Mouse (Mus musculus): ENCODE data around the gene Prr19.

Prr19 gene

DNA sequence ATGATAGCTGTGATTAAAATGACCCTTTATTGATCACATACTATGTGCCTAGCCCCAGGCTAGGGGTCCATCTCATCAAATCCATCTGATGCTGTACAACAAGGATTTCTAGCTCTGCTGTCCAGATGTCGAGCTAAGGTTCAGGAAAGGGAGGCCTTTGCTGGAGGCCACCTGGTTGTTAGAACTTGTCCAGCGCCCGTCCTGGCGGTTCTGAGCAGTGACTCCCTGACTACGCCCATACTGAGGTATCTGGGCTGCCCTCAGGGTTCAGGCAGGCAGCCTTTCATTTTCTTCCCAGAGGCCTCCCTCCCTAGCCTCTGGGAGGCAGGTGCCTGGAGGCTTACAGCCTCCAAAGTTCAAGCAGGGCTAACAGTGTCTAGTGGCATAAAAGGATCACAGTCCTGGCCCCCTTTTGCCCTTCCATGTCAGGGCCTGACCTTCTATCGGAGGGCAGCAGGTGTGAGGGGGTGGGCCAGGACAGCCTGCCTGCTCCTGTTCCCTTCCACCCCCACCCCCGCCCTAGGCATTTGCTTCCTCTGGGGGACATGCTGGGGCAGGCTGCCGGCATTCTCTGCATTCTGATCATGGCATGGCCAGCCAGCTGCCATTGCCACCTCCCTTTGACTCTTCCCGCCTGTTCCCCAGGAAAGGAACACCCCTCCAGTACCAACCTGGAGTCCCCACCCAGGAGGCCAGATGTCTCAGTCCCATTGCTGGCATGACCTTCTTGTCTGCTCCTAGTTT, 25.5 kb upstream of the Prr19 start:
- DNase-seq (ENCODE audit: low spot score in 2 of 2), result no peak

DNA sequence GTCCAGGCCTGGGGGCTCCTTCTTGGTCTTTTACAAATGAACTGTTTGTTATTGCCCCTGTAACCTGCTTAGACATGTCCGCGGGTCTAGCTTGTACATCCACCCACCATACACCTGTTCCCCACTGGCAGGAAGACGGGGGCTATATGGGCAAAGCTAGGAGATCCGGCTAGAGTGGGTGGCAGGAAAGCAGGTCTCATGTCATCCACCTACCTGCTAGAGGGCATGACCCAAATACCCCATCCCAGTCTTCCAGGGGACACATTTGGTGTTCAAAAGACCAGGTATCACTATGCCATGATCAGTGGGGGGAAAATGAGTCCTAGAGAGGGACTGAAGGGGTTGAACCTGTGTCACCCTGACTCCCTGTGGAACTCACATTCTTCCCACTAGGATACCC, 23.8 kb upstream of the Prr19 start:
- no peak for DNase-seq (ENCODE audit: low spot score in 2 of 2)

DNA sequence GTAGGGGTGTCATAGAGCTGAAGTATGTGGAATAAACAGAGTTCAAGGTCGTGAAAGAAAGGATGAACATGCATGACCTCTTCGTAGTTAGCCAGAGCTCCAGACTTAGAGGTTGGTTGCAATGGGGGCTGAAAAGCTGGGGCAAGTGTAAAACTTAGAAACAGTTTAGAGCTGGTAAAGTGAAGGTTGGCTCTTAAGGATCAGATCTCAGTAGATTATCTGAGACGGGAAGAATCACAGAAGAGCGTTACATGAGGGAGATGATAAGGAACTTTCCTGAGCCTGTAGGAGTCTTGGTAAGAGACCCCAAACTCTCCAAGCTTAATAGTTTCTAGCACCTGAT, 23.2 kb upstream of the Prr19 start:
- no peak for DNase-seq (ENCODE audit: low spot score in 2 of 2)

DNA sequence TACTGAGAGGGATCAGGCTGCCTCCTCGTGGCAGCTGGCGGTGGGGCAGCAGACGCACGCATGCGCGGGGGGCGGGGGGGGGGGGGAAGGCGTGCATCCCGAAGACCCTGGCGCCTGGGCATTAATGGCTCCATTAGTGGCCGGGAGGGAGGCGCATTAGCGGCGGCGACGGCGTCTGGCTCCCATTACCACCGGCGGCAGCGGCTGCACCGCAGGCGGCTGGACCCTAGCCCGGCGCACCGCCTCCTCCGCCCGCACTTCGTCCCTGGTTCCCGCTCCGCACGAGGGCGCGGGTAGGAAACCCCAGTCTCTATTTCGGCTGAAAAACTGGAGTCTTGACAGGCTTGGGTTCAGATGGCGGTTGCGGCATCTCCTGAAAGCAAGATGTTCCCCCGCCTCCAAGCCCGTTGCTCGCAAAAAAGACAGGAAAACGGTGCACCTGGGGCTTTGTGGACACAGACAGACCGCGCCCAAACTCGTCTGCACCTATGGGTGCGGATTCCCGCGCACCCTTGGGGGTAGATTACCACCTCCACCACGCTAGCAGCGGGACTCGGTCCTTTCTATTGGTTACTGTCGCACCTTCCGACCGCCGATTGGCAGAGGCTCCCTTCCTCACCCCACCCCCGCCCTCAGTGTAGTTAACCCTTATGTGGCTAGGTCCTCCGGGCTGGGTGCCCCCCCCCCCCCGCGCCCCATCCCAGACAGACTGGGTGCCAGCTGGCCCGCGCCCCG, 22.7 kb upstream of the Prr19 start:
- DNase-seq (ENCODE audit: low spot score in 2 of 2), result peak; percentile 85 to 88

DNA sequence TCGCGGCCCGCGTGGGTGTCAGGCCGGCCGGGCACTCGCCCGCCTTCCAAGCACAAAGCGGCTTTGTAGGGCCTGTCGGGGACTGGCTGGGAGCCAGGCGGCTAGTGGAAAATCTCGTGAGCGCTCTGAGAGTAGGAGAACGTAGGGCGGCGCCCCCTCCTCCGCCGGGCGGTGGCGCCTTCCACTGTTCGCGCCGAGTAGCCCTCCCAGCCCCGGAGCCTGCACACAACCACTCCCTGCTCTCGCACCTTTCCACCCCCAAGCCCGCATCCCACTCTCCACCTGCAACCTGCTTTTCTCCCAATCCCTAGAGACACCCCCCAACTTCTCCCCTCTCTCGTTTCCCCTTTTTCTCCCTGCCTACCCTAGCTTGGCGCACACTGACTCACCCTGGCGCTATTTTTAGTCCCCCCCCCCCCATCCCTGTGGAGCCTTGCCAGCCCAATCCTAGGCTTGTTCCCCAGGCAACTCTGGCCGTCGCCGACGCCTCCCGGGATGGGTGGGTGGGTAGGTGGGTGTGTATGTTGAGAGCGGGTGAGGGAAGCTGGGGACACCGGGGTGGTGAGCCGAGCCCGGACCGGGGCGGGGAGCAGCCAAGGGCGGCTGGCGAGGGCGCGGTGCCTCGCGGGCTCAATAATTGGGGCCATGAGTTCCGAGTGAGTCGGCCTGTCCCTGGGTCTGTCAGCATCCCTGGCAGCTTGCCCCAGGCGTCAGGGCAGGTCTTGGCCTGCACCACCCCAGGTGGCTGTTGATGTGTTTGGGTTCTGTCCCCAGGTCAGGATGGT, 21.9 kb upstream of the Prr19 start:
- DNase-seq (ENCODE audit: low spot score in 2 of 2), result peak; percentile 86 to 94

DNA sequence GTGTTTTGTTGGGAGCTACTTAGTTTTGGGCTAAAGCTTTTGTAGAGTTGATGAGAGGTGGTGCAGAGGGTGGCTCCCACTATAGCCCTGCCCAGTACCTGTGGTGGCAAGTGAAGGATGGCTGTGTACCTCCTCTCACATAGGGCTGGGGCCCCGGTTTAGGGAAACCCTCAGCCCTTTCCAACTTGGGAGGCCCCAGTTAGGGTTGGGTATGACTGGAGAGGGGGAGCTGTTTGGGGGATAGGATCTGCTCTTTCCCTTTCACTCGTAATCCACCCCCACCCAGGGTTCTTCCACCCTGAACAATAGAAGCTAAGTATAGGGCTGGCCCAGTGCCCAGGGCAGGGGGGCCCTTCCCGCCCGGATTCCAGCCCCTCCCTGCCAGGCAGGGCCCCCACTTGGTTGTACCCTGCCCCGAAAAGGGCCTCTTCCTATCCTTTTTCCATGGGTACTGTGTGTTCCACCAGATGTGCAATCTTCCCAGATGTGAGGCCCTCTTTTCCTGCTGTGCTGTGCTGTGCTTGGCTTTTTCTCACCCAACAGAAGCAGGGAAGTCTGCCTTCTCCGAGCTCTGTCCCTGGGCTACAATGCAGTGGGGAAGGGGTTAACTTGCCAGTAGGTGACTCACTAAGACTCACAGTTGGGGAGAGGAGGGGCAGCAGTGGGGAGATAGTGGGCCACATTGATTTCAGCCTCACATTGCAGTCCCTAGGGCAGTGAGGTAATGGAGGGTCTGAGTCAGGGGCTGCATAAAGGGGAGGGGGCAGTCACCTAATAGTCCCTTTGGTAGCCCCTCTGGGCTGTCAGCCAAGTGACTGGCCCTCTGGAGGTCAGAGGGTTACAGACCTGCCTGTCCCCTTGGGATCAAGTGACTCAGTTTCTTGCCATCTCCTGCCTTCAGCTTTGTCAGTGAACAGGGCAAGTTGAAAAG, 21.1 kb upstream of the Prr19 start:
- peak in 1 of 2 experiments; percentile 59 for DNase-seq (ENCODE audit: low spot score in 2 of 2)

DNA sequence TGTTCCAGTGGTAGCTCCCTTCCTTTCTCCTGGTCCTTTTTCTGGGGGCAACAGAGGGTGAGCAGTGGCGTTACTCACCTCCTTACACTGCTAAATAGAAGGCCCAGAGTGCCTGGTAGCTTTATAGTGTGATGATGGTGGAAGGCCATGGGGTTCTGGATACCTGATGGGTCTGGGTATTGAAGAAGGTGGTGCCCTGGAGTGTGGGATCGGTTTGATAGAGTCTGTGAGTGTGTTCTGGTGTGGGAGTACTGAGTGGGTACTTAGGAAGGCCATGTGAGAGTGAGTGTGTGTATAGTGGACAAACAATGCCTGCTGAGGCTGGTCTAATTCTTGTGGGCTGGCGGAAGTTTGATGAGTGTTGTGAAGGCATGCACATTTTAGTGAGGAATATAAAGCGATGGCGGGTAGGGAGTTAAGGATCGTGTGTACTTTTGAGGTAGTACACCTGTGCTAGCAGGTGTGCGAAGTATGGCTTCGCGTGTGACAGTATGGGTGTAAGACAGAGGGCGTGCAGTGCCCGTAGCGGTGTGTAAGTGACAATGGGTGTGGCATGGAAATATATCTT, 20.0 kb upstream of the Prr19 start:
- no peak for DNase-seq (ENCODE audit: low spot score in 2 of 2)

DNA sequence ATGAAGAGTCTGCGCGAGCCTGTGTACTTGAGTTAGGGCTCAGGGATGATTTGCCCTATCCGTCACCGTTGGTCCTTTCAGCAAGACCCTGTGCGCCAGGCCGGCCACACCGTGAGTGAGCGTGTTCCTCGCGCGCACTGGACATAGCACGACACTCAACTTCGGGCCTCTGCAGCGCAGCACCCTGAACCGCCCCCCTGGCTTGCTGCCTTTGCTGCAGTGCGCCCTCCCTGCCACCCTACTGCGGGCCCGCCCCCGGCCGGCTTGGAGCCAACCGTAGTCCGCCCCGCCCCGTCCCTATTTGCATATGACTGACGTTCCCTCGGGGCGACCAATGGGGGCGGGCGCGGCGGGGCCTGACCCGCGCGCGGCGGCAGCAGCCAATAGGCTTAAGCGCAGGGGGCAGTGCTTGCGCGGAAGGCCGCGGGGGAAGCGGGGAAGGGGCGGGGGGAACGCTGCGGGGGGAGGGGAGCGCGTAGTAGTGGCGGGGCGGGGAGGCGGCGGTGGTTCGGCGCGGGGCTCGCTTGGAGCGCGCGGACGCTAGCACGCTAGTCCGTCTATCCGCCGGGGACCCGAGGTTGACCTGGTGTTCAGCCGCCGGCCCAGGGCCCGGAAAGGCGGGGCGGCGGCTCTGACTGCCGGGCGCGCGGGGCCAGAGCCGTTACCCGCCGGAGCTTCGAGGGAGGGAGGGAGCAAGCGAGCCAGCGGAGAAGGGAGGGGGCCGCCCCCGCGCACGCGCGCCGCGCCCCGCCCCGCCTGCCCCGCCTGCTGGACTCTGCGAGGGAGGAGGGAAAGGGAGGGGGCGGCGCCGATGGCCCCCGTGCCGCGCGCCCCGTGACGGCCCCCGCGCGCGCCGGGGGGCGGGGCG, 19.2 kb upstream of the Prr19 start:
- DNase-seq (ENCODE audit: low spot score in 2 of 2), result peak; percentile 93 to 96

DNA sequence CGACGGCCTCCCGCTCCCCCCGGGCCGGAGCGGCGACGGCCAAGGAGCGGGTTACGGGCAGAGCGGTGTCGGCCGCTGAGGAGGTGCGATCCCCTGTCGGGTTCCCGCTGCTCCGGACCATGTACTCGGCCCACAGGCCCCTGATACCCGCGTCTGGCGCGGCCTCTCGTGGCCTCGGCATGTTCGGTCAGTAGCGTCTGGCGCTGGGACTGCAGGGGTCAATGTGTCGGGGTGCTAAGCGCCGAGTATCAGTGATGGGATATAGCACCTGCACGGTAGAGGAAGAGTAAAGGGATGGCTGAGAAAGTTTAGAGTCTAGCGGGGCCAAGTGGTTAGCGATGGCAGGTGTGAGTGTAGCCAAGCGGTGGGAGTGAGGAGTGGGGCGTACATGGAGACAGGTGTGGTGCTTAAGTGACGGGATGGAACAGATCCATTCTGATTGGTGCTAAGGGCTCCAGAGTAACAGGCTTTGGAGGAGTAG, 18.4 kb upstream of the Prr19 start:
- no peak for DNase-seq (ENCODE audit: low spot score in 2 of 2)

DNA sequence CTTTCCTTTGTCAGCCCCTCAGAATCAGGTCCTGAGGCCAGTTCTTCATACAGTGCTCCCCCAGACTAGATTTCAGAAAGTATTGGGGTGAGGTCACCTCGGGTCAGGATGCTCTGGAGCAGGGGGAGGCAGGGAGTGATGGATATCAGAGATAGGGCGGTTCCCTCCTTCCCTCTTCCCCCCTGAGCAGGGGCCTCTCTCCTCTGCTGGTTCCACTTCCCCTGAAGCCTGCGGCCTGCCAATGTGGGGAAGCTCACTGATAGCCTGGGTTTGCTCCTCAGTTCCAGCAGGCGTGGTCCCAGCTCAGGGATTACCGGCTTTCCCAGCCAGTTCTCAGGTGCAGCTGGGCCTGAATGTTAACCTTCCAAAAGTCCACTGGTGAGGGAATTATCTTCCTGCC, 17.6 kb upstream of the Prr19 start:
- no peak for DNase-seq (ENCODE audit: low spot score in 2 of 2)

DNA sequence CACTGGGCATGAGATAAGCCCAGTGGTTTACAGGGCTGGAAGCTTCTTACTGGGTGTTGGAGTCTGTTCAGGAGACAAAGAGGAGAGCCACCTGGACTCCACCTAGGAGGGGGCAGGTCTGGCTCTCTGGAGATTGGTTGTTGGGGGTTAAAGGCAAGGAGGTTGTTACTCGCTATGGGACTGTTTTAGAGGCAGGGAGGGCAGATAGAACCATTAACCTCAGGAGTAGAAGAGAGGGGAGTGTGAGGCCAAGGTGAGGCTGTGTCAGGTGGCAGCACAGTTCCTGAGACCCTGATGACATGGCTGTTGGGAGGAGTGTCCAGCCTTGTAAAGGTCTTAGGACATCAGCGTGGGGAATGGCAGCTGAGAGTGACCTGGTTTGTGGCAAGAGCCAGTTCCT, 17.0 kb upstream of the Prr19 start:
- DNase-seq (ENCODE audit: low spot score in 2 of 2), result no peak

DNA sequence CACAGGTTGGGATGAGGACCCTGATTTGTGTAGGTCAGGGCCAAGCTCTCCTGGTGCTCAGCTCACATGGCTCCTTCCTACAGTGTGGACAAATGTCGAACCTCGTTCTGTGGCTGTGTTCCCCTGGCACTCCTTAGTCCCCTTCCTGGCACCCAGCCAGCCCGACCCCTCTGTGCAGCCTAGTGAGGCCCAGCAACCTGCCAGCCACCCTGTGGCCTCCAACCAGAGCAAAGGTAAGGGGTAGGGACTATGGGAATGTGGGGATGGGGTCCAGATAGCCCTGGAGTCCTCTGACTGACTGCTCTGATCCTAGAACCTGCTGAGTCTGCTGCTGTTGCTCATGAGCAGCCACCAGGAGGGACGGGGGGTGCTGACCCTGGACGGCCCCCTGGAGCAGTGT, 16.4 kb upstream of the Prr19 start:
- no peak for DNase-seq (ENCODE audit: low spot score in 2 of 2)

DNA sequence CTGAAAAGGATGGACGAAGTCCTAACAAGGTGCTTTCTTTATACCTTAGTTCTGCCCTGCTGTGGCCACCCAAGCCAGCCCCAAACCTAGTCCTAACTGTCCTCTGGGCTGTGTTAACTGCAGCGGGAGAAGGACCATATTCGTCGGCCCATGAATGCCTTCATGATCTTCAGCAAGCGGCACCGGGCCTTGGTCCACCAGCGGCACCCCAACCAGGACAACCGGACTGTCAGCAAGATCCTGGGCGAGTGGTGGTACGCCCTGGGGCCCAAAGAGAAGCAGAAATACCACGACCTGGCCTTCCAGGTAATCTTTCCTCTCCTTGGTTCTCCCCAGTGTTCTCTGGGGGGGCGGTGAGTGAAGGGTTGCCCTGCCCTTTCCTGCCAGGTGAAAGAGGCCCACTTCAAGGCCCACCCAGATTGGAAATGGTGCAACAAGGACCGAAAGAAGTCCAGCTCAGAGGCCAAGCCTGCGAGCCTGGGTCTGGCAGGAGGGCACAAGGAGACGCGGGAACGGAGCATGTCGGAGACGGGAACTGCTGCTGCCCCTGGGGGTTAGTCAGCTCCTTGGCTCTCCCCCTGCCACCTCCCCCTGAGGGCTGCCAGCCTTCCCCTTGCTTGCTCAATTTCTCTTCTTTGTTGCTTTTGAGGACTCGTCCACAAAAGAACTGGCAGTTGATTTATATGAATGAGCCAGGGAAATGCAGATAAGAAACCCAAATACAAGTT, 15.5 kb upstream of the Prr19 start:
- no peak for DNase-seq (ENCODE audit: low spot score in 2 of 2)

DNA sequence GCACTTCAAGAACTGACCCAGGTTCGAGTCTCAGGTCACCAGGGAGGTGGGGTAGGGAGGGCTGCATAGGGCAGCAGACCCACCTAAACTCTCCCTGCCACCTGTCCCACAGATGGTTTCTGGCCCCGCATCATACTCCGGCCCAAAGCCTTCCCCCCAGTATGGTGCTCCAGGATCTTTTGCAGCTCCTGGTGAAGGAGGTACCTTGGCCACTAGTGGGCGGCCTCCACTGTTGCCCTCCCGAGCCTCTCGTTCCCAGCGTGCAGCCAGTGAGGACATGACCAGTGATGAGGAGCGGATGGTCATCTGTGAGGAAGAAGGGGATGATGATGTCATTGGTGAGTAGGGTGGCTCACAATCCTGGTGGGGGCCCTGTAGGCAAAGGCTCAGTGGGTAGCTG, 14.2 kb upstream of the Prr19 start:
- no peak for DNase-seq (ENCODE audit: low spot score in 2 of 2)

DNA sequence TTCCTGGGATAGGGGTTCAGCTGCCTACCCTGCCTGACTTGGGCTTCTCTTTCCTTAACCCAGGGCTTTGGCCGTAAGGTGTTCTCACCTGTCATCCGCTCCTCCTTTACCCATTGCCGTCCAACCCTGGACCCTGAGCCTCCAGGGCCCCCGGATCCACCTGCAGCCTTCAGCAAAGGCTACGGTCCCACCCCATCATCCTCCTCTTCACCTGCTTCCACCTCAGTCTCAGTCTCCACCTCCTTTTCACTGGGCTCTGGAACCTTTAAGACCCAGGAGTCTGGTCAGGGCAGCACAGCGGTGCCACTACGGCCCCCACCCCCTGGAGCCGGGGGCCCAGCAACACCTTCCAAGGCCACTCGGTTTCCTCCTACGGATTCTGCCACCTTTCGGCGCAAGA, 13.2 kb upstream of the Prr19 start:
- no peak for DNase-seq (ENCODE audit: low spot score in 2 of 2)

DNA sequence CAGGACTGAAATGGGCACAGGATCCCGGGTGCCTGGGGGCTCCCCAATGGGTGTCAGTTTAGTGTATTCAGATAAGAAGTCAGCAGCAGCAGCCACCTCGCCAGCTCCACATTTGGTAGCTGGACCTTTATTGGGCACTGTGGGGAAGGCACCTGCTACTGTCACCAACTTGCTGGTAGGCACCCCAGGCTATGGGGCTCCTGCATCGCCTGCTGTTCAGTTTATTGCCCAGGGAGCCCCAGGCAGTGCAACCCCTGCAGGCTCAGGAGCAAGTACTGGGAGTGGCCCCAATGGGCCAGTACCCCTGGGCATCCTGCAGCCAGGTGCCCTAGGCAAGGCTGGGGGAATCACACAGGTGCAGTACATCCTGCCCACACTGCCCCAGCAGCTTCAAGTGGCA, 12.5 kb upstream of the Prr19 start:
- DNase-seq (ENCODE audit: low spot score in 2 of 2), result no peak

DNA sequence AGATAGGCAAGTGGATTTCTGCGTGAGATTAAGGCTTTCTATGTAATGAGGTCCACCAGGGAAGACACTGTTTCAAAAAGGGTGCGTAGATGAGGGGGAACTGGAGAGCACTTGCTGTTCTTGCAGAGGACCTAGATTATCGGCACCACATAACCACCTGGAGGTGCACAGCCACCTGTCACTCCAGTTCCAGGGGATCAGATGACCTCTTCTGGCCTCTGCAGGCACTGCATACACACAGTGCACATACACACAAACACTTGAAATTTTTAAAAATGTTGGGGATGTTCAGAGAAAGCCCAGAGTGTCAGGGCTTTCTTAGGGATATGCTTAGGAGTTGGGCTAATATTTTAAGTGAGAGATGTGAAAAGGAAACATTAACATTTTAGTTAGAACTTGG, 11.3 kb upstream of the Prr19 start:
- DNase-seq (ENCODE audit: low spot score in 2 of 2), result no peak

DNA sequence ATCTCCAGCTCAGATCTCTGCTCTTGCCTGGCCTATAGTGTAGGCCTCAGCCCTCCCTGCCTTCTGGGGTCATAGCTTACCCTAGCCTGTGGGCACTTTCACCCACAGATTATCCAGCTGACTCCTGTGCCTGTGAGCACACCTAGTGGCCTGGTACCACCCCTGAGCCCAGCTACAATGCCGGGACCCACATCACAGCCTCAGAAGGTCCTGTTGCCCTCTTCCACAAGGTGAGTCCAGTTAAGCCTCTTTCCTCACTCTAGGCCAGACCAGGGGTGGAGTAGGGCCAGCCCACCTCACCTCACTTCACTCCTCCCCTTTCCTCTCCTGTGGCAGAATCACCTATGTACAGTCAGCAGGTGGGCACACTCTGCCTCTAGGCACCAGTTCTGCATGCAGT, 10.7 kb upstream of the Prr19 start:
- no peak for DNase-seq (ENCODE audit: low spot score in 2 of 2)

DNA sequence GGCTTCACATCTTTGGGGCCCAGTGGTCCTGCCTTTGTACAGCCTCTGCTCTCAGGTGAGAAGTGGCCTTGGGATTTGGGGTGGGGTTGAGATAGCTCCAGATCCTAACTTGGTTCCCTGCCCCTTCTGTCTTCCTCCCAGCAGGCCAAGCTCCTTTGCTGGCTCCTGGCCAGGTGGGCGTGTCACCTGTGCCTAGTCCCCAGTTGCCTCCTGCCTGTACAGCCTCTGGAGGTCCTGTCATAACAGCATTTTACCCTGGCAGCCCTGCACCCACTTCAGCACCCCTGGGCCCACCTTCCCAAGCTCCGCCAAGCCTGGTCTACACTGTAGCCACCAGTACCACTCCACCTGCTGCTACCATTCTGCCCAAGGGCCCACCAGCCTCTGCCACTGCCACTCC, 10.3 kb upstream of the Prr19 start:
- no peak for DNase-seq (ENCODE audit: low spot score in 2 of 2)

DNA sequence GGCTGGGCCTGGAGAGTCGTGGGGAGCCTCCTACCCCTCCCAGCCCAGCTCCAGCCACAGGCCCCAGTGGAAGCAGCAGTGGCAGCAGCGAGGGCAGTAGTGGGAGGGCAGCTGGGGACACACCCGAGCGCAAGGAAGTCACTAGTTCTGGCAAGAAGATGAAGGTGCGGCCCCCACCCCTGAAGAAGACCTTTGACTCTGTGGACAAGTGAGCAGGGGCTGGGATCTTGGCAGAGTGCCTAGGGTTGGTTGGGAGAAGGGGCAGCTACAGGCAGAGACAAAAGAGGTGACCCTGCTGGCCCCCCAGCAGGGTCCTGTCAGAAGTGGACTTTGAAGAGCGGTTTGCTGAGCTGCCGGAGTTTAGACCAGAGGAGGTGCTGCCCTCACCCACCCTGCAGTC, 9.1 kb upstream of the Prr19 start:
- DNase-seq (ENCODE audit: low spot score in 2 of 2), result no peak
